Mouse (Mus musculus) embryo, embryonic 10 days (tissue): Measurements from ENCODE around the gene Ntn5.
"Not testable (repeated sequence)": the region's sequence is repeated elsewhere in the genome, so short reads cannot be mapped to it uniquely, and the experiment has no call there.

Experiments
- DNase-seq: peaks from one replicate; pipeline ENCODE4 v3.0.0-alpha.2; 2015; ENCODE audit warnings: low spot score

Gene Ntn5

DNA sequence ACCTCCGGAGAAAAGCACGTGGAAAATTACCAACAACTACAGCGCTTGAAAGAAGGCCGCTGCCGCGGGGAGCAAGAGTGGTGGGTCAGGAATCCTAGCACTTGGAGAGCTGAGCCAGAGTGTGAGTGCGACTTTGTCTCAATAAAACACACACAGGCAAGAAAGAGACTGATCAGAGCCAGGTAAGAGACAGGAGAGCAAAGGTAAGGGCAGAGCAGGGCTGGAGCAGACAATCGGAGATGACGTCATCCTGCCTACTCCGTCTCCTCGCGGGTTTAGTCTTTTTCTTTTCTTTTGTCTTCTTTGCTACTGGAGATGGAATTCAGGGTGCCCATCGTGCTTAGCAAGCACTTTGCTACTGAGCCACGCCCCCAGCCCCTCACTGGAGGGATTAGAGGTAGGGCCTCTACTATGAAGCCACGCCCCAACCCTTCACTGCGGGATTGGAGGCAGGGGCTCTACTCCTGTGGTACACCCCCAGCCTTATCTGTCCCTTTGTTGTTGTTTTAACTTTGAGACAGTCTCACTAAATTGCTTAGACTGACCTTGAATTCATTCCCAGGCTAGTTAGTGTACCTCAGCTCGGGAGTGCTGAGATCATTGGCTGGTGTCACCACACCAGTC lies 29.3 kb upstream of the Ntn5 start:
- peak; percentile 39 for DNase-seq

DNA sequence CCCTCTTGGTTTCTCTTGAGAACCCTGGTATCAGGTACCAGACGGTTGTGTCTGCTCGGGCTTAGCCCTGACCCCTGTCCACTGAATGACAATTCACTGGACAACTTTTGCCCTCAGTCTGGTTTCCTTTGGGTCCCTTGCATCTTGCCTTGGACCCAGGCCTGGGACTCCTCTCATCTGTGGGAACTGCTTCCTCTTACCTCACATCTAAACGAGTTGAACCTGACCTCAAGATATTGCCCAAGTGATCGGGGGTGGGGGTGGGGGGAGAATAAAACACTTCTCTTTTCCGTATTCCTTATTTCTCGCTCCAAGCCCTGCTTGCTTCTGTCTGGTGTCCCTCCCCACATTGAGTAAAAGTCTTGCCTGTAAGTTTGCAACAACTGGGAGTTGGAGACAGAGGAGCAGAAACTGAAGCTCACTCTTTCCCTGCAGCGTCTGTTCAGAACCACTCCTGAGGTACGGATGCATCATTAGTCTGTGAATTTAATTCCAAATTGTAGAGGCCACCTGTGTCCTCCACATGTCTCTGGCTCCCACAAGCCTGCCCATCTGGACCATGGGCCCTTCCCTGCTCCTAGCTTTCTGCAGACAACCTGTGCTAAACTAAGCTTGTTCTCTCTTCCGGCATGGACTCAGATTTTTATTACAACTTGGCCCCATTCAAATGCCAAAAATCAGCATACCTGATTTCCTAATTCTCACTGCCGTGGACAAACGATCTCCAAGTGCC lies 22.9 kb upstream of the Ntn5 start:
- no peak for DNase-seq

DNA sequence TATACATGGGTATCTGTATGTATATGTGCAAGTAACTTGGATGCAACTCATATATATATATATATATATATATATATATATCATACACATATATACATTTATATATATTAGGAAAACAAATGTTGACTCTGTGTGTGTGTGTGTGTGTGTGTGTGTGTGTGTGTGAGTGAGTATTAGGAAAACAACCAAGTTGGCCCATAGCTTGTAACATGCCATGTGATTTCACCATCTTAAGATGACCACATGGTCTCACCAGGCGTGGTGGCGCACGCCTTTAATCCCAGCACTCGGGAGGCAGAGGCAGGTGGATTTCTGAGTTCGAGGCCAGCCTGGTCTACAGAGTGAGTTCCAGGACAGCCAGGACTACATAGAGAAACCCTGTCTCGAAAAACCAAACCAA lies 22.1 kb upstream of the Ntn5 start:
- DNase-seq: not testable (repeated sequence)

DNA sequence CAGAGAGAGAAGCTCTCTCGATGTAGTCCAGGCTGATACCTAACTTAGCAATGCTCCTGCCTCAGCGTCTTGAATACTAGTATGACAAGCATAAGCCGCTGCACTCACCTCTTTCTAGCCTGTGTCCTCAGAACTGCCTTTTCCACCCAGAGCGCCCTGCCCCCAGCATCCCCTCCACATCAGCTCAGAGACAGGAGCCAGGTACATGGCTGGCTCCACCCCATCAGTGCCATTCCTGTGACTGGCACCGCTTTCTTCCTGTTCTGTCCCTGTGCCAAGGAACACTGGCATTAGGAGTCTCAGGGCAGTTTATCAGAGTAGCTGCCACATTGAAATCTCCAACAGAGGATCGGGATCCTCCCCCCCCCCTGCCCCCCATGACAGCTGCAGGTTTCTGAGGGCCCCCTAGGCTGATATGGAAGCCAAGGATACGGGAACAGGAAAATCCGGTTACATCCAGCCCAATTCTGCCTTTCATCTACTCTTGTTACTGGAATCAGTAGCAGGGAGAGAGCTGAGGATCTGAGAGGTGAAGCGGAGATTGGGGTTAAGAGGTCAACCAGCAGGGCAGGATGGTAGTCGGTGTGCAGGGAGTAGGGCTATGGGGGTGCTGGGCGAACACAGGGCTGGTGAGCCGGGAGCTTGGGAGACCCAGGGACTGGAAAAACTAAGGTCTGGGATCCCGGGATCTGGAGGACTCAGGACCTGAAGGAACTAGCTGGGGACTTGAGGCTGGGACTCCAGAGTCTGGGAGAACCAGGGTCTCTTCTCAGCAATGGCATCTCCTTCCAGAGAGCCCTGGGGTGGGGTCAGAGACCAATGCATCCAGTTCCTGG lies 18.3 kb upstream of the Ntn5 start:
- peak; percentile 45 for DNase-seq

DNA sequence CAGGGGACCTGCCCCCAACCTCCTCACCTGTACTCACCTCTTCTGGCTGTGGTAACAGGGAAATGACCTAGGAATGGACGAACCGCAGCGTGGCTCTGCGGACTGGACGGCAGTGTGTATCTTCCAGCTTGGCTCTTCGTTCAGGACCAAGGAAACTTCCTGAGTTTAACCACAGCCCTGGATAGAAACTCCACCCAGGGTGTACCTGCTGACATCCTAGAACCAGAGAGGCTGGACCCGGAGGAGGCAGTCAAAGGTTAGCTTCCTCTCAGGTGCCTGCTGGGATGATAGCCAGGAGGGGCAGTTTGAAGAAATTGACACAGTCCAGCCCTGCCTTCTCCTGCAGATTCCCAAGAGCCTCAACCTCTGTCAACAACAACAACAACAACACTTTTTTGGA lies 17.7 kb upstream of the Ntn5 start, which contains the start of gene Fut2:
Gene Fut2, minus strand, starts transcription at position 234 of the 400 bp plus-strand sequence.
- DNase-seq: no peak

DNA sequence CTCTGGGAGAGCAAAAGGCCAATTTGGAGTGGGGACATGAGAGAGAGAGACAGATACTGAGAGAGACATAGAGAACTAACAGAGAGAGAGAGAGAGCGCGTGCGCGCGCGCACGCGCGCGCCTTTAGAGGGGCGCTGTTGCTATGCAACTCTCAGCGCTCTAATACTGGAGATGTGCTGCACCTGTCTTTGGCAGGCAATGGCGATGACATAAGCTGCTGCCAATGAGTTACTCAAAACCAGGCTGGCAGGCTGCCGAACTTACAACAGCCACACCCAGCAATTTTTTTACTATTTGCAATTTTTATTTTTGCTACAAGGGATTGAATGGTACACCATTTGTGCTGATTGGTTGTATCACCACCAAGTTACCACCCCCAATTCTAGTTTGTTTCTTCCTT lies 16.1 kb upstream of the Ntn5 start:
- no peak for DNase-seq

DNA sequence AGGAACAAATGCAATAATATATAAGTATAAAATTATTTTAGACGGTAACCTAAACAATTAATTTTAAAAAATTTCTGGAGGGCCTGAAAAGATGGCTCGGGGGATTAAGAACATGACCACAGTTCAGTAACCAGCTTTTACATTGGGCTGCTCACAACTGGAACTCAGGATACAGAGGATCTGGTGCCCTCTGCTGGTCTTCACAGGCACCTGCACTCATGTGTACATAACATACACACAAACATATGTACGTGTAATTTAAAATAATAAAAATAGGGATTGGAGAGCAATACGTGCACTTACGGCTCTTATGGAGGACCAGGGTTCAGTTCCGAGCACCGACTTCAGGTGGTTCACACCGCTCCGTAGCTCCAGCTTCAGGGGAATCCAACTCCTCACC lies 14.9 kb upstream of the Ntn5 start:
- no peak for DNase-seq

DNA sequence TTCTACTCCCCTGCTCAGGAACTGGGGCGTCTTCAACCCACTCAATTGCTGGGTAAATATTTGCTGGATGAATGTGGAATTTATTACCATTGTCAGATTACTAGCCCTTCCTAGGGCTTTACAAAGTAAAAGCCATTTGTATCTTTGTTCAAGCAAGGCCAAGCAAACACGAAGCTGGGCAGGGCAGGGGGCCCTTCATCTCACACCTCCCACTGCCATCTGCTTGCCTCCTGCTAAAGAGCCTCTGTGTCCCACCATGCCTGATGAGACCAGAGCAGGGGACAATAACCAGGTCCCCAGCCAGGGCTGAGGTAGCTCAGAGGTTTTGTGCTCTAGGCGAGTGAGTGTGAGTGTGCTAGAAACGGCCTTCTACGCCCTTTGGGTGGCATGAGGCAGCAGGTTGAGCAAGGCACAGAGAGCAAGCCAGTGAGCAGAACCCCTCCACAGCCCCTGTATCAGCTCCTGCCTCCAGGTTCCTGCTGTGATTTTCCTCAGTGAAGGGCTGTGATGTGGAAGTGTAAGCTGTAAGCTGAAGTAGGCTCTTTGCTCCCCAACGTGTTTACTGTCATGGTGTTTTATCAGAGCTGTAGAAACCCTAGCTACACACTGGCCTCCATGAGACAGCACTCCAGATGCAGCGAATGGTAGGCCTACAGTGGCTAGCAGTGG lies 6.1 kb upstream of the Ntn5 start:
- no peak for DNase-seq

DNA sequence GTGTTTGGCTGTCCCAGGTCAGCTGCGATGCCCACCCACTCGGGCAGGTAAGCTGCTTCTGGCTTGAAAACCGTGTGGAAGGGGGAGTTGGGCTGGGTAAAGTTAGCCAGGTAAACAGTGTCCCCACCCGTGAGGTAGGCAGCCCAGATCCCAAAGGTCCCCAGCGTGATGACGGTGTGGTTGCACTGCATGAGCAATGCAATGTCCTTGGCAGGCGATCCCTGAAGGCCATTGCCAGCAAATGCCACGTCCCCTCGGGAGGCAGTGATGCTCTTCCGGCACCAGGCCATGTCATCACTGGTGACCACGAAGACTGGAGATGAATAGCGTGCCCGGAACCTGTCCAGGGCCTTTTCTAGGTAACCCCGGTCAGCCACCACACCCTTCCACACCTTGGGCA lies 5.3 kb upstream of the Ntn5 start:
- no peak for DNase-seq

DNA sequence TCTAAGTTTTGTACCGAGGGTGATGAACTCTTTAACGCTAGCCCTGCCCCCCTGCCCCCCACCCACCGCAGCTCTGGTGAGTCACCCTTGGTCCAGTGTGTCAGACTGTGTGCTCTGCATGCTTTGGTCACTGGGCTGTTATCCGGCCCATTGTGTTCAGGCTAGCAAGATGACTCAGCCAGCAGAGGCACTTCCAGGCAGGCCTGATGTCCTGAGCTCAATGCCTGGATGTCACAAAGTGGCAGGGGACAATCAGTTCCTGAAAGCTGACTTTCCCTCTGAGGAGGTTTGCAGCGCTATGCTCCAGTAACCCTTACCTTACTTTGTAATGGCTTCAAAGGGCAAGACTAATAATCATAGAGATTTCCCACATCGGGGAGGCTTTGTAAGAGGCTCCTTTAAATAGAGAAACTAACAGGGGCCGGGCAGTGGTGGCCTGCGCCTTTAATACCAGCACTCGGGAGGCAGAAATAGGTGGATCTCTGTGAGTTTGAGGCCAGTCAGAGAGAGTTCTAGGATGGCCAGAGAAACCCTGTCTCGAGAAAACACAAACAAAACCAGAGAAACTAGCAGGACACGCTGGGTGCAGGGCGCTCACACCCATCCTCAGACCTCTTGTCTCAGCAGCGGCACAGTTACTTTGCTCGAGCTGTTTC lies 3.7 kb upstream of the Ntn5 start:
- peak; percentile 44 for DNase-seq

DNA sequence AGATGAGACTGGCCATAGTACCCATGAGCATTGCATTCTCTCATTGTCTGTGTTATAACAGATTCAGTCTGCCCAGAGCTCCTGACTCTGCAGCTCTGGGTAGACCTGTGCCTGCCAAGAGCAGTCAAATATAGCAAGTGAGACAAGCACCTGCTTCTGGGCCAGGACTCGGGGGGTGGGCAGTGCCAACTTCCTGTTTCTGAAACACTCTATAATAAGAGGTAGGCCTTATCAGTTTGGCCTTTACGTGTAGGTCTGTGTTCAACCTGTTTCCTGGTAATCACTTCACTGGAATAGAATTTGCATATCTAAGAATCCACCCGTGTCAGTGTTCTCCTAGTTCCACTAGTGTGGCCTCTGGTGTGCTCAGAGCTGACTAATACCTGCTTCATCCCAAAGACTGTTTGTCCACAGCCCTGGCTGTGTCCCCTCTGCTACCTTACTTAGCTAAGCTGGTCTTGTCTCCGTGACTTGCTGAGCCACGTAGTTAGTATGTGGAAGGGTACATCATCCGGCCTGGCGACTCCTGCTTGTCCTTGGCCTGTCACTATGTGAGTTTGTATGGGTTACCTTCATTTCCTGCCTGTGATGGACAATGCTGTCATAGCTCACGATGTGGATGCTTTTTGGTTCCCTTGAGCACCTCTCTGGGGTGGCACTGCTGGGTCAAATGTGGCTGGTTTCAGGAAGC lies 2.6 kb upstream of the Ntn5 start:
- DNase-seq: no peak

DNA sequence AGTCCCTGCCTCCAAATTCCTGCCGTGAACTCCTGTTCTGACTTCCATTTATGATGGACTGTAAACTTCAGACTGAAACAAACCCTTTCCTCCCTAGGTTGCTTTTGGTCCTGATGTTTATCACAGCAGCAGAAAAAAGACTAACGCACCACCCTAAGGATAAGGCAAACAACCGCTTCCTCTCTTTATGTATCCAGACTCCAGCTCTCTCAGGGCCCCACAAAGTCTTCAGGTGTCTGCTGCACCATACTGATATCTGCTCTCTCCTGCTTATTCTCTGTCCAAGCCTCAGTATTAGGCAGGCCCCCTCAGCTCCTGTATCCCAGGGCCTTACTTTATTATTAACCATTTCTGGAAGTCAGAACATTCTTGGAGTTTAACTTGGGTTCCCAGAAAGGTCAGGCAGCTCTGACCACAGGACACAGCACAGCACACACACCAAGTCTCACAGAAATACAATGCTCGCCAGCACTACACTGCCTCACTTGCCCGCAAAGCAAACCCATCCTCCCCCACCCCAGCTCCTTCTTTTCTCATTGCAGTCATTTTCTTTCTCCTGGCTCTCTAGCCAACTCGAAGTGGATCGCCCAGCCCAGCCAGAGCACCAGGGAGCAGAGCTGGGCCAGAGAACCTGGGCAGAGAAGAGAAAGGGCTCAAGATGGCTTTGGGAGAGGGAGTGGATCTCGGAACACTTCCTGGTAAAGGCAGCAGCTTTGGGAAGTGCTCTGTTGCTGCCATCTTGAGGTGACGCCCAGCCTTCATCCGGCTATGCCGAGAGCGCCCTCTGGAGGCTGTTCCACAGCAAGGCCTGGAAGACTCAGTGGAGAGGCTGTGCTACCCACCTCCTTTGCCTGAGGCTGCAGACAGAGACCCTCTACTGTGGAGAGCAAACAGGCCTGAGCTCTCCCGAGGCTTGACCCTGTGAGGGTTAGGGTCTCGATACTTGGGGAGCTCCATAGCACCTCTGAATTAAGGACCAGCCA lies 1.4 kb upstream of the Ntn5 start:
- peak; percentile 95 for DNase-seq

DNA sequence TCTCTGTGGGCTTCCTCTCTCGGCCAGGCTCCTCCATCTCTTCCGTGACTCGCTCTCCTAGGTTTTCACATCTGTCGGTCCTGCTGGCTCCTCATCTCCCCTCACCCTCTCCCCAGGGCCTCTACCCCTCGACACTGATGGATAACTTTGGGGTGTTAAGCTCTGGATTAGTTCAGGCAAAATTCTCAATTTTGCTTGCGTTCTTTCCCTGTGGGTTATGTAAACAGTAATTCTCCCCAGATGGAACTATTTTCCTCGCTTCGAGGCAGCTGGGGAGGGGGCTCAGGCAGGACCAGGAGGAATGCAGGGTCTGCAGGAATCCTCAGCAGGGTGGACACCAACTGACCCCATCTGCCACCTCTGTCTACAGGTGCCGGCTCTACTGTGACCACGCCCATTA lies 2.0 kb downstream of the Ntn5 start:
- peak; percentile 16 for DNase-seq

DNA sequence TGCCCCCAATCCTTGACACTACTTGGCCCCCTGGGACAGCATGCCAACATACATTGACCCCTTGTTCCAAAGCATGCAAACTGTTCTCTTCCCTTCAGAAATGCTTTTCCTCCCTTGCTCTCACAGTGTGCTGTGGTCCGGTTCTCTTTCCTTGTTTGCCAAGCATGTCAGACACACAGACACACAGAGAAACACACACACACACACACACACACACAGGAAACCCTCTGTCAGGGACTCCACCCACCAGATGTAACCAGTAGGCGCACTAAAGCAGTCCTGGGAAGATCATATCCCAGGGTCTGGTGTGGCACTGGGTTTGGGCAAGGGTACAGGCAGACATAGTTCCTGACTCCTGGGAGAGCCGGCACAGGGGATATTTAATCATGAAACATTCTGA lies 3.0 kb downstream of the Ntn5 start:
- DNase-seq: no peak

DNA sequence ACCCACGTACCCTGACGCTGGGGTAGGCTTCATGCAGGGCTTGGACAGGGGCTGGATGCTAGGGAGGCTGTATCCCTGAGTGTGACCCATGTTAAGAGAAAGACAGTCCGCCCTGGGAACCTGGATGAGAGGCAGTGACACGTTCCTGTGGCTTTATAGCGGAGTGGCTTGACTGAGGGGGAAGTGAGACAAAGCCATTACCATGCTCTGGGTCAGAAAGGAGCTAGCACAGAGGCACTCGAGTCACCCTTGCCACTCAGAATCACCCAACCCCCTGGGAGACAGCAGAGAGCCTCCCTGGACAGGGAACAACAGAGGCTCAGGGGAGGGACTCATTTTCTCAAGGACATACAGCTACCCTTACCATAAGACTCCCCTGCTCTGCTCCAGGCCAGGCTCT lies 5.3 kb downstream of the Ntn5 start:
- DNase-seq: no peak

DNA sequence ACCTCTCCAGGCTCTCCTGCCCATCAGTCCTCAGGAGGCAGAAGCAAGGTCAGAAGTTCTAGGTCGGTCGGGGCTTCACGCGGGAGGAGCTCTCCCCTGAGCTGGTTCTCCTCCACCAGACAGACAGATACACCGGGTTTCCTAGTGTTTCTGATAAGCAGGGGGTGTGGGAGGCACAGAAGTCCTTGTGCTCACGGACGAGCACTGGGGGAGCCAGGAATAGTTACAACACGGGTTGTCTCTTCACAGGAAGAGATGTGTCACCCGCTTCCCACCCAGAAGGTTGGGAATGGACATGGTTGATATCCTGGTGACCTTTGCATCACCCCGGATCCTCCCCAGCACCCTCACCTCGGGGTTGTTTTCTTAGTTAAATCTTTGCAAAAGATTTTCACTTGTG lies 6.0 kb downstream of the Ntn5 start:
- no peak for DNase-seq

DNA sequence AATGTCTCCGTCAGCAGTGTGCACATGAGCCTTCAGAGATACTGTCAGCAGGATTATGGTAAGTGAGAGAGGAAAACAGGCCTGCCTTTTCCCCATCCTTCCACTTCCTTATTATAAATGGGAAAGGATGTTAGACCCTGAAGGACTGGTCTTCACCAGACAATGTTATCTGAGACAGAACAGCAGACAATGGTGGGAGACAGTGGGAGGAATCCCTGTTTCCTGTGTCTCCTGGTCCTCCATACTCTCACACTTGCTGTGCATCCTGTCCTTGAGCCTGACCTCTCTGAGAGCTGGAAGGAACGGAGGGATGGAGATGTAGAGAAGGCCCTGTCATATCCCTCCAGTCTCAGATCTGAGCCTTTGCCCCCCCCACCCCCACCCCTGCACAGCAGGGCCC lies 8.5 kb downstream of the Ntn5 start:
- DNase-seq: no peak

DNA sequence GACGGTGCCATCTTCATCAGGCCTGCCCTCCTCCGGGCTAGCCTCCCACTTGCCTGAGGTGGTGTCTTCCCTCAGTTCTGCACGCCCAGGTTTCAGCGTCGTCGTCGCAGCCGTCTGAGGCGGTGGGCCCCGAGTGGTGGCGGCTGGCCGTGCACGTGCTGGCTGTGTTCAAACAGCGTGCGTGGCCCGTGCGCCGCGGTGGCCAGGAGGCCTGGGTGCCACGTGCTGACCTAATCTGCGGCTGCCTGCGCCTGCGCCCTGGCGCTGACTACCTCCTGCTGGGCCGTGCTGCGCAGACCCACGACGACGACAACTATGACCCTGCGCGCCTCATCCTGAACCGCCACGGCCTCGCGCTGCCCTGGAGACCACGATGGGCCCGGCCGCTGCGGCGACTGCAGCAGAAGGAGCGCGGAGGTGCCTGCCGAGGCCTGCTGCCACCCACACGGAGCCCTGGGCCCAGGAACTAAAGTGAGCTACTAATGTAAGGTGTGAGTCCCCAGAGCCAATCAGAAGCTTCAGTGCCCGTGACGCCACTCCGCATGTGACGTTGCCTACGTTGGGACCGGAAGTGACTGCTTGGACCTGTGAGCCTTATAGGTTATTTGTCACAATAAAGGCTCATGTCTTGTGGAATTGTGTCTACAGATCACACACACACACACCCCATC lies 10.2 kb downstream of the Ntn5 start, which contains the start of gene Sec1:
Gene Sec1, minus strand, starts transcription at position 482 of the 671 bp plus-strand sequence.
- DNase-seq: no peak

DNA sequence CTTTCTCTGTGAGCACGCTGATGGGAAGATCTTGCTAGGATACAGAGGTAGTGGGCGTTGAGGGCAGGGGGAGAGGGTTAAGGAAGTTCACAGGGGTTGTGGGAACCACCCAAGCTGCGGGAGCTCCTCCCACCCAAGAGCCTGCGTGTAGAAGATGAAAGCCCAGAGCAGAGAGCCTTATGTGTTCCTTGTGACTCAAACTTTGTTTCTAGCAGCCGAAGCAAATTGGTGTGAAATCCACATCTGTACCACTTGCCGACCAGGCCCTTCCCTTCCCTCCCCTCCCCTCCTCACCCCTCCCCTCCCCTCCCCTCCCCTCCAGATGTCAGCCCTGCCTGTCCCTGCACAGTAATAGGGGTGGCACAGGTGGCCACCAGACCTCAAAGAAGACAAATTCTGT lies 11.3 kb downstream of the Ntn5 start:
- peak; percentile 60 for DNase-seq
